Mouse (Mus musculus): Measurements from ENCODE around the gene Cdk11b. TPM values are rescaled to one million over a fixed set of nuclear protein-coding genes. Genes with fewer than 3 reads are reported as not detected.
A peak's percentile ranks its signal among the peaks of the same experiment; 100 is the strongest.
"Not testable (repeated sequence)": the region's sequence is repeated elsewhere in the genome, so short reads cannot be mapped to it uniquely, and the experiment has no call there.

The Cdk11b gene
- polyA plus RNA-seq, 1 experiment: 25.8 TPM

- 98% methylated on average over 1 of the region's 1 CpGs for WGBS
- peaks cover 53% of the 10 kb centered on the region for H3K36me3 ChIP-seq (ENCODE audit: control insufficient read depth, insufficient read depth, low read length)
- no peaks in the 10 kb centered on the region for H3K27me3 ChIP-seq (ENCODE audit: control insufficient read depth, insufficient read depth, low read length)
- no peaks in the 10 kb centered on the region for H3K4me1 ChIP-seq (ENCODE audit: control insufficient read depth, insufficient read depth, insufficient read length)
- H3K27ac ChIP-seq (ENCODE audit: insufficient read depth, low read length): no peak overlapping the region
- DNase-seq (ENCODE audit: low read depth in 1 of 2, low spot score in 2 of 2): no peak
- TF ChIP-seq POLR2A (IDR thresholded peaks at IDR 0.05; ENCODE audit: low read depth, low read length) (no peak), CTCF (IDR thresholded peaks at IDR 0.05; ENCODE audit: extremely low read depth, insufficient read depth, insufficient read length, insufficient replicate concordance) (no peak)
- no peak overlapping the region for H3K4me3 ChIP-seq (ENCODE audit: extremely low read depth, insufficient read depth, insufficient read length)
Observed at GRCm38 (mm10) chr4:155643531-155643930, 18.9 kb downstream of the Cdk11b start.

GRCm38 (mm10) chr4:155645308-155645707, 20.7 kb downstream of the Cdk11b start, which contains the start of gene Gm10563:
TSS of gene Gm10563 (minus strand) at chr4:155645408.
- H3K4me3 ChIP-seq (ENCODE audit: extremely low read depth, insufficient read depth, insufficient read length); H3K27me3 ChIP-seq (ENCODE audit: control insufficient read depth, insufficient read depth, low read length); H3K4me1 ChIP-seq (ENCODE audit: control insufficient read depth, insufficient read depth, insufficient read length); H3K27ac ChIP-seq (ENCODE audit: insufficient read depth, low read length); DNase-seq (ENCODE audit: low read depth in 1 of 2, low spot score in 2 of 2): not testable (repeated sequence)
- peaks cover 61% of the 10 kb centered on the region for H3K36me3 ChIP-seq (ENCODE audit: control insufficient read depth, insufficient read depth, low read length)
- WGBS: 92% methylated on average over 2 of the region's 2 CpGs

GRCm38 (mm10) chr4:155645721-155646120, 21.1 kb downstream of the Cdk11b start:
- Histone ChIP-seq H3K4me1 (ENCODE audit: control insufficient read depth, insufficient read depth, insufficient read length) (no peaks in the 10 kb centered on the region), H3K27ac (ENCODE audit: insufficient read depth, low read length) (no peak overlapping the region), H3K36me3 (ENCODE audit: control insufficient read depth, insufficient read depth, low read length) (peaks cover 61% of the 10 kb centered on the region), H3K27me3 (ENCODE audit: control insufficient read depth, insufficient read depth, low read length) (no peaks in the 10 kb centered on the region), H3K4me3 (ENCODE audit: extremely low read depth, insufficient read depth, insufficient read length) (no peak overlapping the region)
- TF ChIP-seq CTCF (IDR thresholded peaks at IDR 0.05; ENCODE audit: extremely low read depth, insufficient read depth, insufficient read length, insufficient replicate concordance): no peak
- no peak for TF ChIP-seq POLR2A (IDR thresholded peaks at IDR 0.05; ENCODE audit: low read depth, low read length)
- no peak for DNase-seq (ENCODE audit: low read depth in 1 of 2, low spot score in 2 of 2)
- WGBS: 96% methylated on average over 5 of the region's 5 CpGs

GRCm38 (mm10) chr4:155649355-155649754, 24.7 kb downstream of the Cdk11b start:
- 96% methylated on average over 11 of the region's 11 CpGs for WGBS
- Histone ChIP-seq H3K27ac (ENCODE audit: insufficient read depth, low read length) (no peak overlapping the region), H3K36me3 (ENCODE audit: control insufficient read depth, insufficient read depth, low read length) (peaks cover 43% of the 10 kb centered on the region), H3K27me3 (ENCODE audit: control insufficient read depth, insufficient read depth, low read length) (peaks cover 11% of the 10 kb centered on the region; the same call in 1 of the 2 replicates), H3K4me3 (ENCODE audit: extremely low read depth, insufficient read depth, insufficient read length) (no peak overlapping the region), H3K4me1 (ENCODE audit: control insufficient read depth, insufficient read depth, insufficient read length) (peaks cover 10% of the 10 kb centered on the region; the same call in 1 of the 2 replicates)
- no peak for DNase-seq (ENCODE audit: low read depth in 1 of 2, low spot score in 2 of 2)
- TF ChIP-seq POLR2A (IDR thresholded peaks at IDR 0.05; ENCODE audit: low read depth, low read length): no peak
- TF ChIP-seq CTCF (IDR thresholded peaks at IDR 0.05; ENCODE audit: extremely low read depth, insufficient read depth, insufficient read length, insufficient replicate concordance): no peak

- H3K4me1 ChIP-seq (ENCODE audit: control insufficient read depth, insufficient read depth, insufficient read length): peaks cover 14% of the 10 kb centered on the region; the same call in 1 of the 2 replicates
- 70% methylated on average over 15 of the region's 15 CpGs for WGBS
- no peak overlapping the region for H3K4me3 ChIP-seq (ENCODE audit: extremely low read depth, insufficient read depth, insufficient read length)
- TF ChIP-seq CTCF (IDR thresholded peaks at IDR 0.05; ENCODE audit: extremely low read depth, insufficient read depth, insufficient read length, insufficient replicate concordance): no peak
- no peak for TF ChIP-seq POLR2A (IDR thresholded peaks at IDR 0.05; ENCODE audit: low read depth, low read length)
- peaks cover 12% of the 10 kb centered on the region; the same call in 1 of the 2 replicates for H3K27me3 ChIP-seq (ENCODE audit: control insufficient read depth, insufficient read depth, low read length)
- peak overlapping the region; percentile 55 for H3K27ac ChIP-seq (ENCODE audit: insufficient read depth, low read length)
- peaks cover 38% of the 10 kb centered on the region for H3K36me3 ChIP-seq (ENCODE audit: control insufficient read depth, insufficient read depth, low read length)
- no peak for DNase-seq (ENCODE audit: low read depth in 1 of 2, low spot score in 2 of 2)
Observed at GRCm38 (mm10) chr4:155651553-155652269, 27.1 kb downstream of the Cdk11b start.

GRCm38 (mm10) chr4:155652283-155653085, 27.8 kb downstream of the Cdk11b start:
- peak overlapping the region; percentile 25; the same call in 1 of the 2 replicates for H3K4me3 ChIP-seq (ENCODE audit: extremely low read depth, insufficient read depth, insufficient read length)
- TF ChIP-seq CTCF (IDR thresholded peaks at IDR 0.05; ENCODE audit: extremely low read depth, insufficient read depth, insufficient read length, insufficient replicate concordance) (no peak), POLR2A (IDR thresholded peaks at IDR 0.05; ENCODE audit: low read depth, low read length) (no peak)
- no peak for DNase-seq (ENCODE audit: low read depth in 1 of 2, low spot score in 2 of 2)
- WGBS: 34% methylated on average over 36 of the region's 36 CpGs
- H3K4me1 ChIP-seq (ENCODE audit: control insufficient read depth, insufficient read depth, insufficient read length): peaks cover 14% of the 10 kb centered on the region; the same call in 1 of the 2 replicates
- peaks cover 12% of the 10 kb centered on the region; the same call in 1 of the 2 replicates for H3K27me3 ChIP-seq (ENCODE audit: control insufficient read depth, insufficient read depth, low read length)
- H3K27ac ChIP-seq (ENCODE audit: insufficient read depth, low read length): peak overlapping the region; percentile 55
- H3K36me3 ChIP-seq (ENCODE audit: control insufficient read depth, insufficient read depth, low read length): peaks cover 35% of the 10 kb centered on the region
